Mouse (Mus musculus) embryonic facial prominence, embryonic 14.5 days (tissue): ENCODE measurements at regions not wholly inside any gene's neighbourhood (a gene's known extent, or its start where the extent isn't known, plus 50 kb on each side); places are given as distances from the start of the nearest gene placed in this dataset.

Experiments used
- ATAC-seq: fragments of 200-750 bp; cut with Nextera tagmentation; 2 replicates; pipeline ENCODE4 v1.8.0; 2017; ENCODE audit warnings: low read depth, moderate number of reproducible peaks, moderate TSS enrichment
- DNase-seq: peaks from one replicate; pipeline ENCODE4 v3.0.0-alpha.2; 2015; ENCODE audit warnings: low spot score
- H3K27ac ChIP-seq: fragments of 300-500 bp; sonication (generic); replicated peaks from 2 replicates; pipeline ENCODE4 v1.5.1; 2014; ENCODE audit warnings: low read depth, mild to moderate bottlenecking, low read length, moderate library complexity
- H3K27me3 ChIP-seq: fragments of 300-500 bp; sonication (generic); replicated peaks from 2 replicates; pipeline ENCODE4 v1.6.1; 2014; ENCODE audit warnings: low read length; ENCODE audit not compliant: control insufficient read depth, insufficient read depth
- H3K36me3 ChIP-seq: fragments of 300-500 bp; sonication (generic); 2 replicates; pipeline ENCODE4 v1.6.1; 2014; ENCODE audit warnings: low read length, mixed read lengths; ENCODE audit not compliant: control insufficient read depth, insufficient read depth
- H3K4me1 ChIP-seq: fragments of 300-500 bp; sonication (generic); 2 replicates; pipeline ENCODE4 v1.6.1; 2014; ENCODE audit warnings: antibody characterized with exemption, low read length; ENCODE audit not compliant: control insufficient read depth, insufficient read depth
- H3K4me2 ChIP-seq: fragments of 300-500 bp; sonication (generic); 2 replicates; pipeline ENCODE4 v1.6.1; 2014; ENCODE audit warnings: low read depth, mild to moderate bottlenecking, low read length, moderate library complexity, mixed read lengths
- H3K4me3 ChIP-seq: fragments of 300-500 bp; sonication (generic); 2 replicates; pipeline ENCODE4 v1.5.1; 2014; ENCODE audit warnings: low read depth, mild to moderate bottlenecking, low read length
- H3K9ac ChIP-seq: fragments of 300-500 bp; sonication (generic); 2 replicates; pipeline ENCODE4 v1.6.1; 2014; ENCODE audit warnings: low read depth, mild to moderate bottlenecking, low read length, moderate library complexity, mixed read lengths
- H3K9me3 ChIP-seq: fragments of 300-500 bp; sonication (generic); 2 replicates; pipeline ENCODE4 v1.6.1; 2016; ENCODE audit warnings: low read length; ENCODE audit not compliant: control insufficient read depth
- WGBS: fragments of 180-500 bp; shearing (Covaris S2); extraction: QIAGEN DNeasy Blood & Tissue Kit; methylation state at CpG from one replicate; pipeline ENCODE4 v1.1.7; 2014; 5-methylcytosine and 5-hydroxymethylcytosine counted together

GRCm38 (mm10) chr2:107231680-107232079 is 58.8 kb upstream of the Kcna4 start:
- ATAC-seq (no peak), DNase-seq (no peak)
- H3K4me1 ChIP-seq: no peaks in the 10 kb centered on the region
- no peaks in the 10 kb centered on the region for H3K36me3 ChIP-seq
- H3K27me3 ChIP-seq: no peaks in the 10 kb centered on the region
- 82% methylated on average over 2 of the region's 2 CpGs for WGBS
- no peak overlapping the region for H3K27ac ChIP-seq
- no peak overlapping the region for H3K4me3 ChIP-seq
- no peaks in the 10 kb centered on the region for H3K9me3 ChIP-seq
- no peak overlapping the region for H3K4me2 ChIP-seq
- no peak overlapping the region for H3K9ac ChIP-seq

DNA sequence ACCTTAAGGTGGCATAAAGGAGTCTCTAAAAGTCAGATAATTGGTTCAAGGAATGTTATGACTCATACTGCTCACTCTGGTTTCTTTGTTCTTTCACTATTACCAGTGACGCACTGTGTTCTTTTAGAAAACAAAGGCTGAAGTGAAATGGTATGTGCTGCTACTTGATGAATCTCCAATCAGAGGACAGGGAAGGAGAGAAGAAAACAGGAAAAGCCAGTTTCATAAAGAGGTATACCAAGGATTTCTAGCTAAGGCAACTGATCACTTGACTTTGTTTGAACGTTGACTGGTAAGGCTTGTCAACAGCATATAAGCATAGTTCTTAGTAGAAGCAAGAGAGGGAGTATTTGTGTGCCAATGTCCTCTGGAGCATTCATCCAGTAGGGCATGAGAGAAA is 57.6 kb upstream of the Kcna4 start:
- H3K9ac ChIP-seq: no peak overlapping the region
- no peaks in the 10 kb centered on the region for H3K9me3 ChIP-seq
- H3K27ac ChIP-seq: no peak overlapping the region
- no peaks in the 10 kb centered on the region for H3K4me1 ChIP-seq
- ATAC-seq (peak; percentile 57), DNase-seq (peak; percentile 56)
- 62% methylated on average over 2 of the region's 2 CpGs for whole genome bisulfite sequencing
- no peaks in the 10 kb centered on the region for H3K36me3 ChIP-seq
- H3K27me3 ChIP-seq: no peaks in the 10 kb centered on the region
- H3K4me2 ChIP-seq: no peak overlapping the region
- no peak overlapping the region for H3K4me3 ChIP-seq
